In the genomic region with DNA sequence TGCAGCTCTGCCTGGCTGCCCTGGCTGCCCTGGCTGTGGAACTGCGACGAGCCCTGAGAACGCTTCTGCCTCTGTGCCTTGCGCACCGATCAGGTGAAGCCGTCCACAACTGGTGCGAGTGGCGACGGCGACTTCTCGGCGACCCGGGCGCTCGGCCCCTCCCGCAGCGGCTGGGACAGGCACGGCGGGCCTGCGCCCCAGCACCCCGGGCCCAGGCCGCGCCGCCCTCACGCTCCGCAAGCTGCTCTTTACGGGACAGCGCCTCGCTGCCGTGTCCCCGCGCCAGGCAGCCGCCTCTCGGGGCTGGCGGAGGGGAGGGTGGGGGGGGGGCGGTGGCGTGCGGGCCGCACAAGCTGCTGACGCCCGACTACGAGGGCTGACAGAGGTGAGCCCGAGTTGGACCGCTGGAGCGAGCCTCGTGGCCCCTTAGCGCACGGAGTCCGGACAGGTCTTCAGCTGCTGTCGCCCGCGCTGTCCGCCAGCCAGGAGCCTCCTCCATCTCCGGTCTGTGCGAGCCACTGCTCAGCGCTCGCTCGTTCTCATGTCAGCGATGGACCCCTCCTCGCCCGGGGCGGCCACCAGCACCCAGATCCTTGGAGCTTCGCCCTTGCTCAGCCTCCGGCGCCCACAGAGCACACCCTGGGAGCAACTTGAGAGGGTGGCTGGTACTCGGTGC, we compare ENCODE assay signal across 7 mouse cellular contexts. TPM values are rescaled to one million over a fixed set of nuclear protein-coding genes. Genes with fewer than 3 reads are reported as not detected.
DNase-seq lines count a peak whose midpoint lies in the region; ATAC-seq and TF ChIP-seq lines count a peak whose summit lies in the region.

No protein-coding gene starts in this region.

- WGBS in forebrain, embryonic 12.5 days: 1% methylated on average over 56 of the region's 66 CpGs
- WGBS in hindbrain, embryonic 10.5 days: under 1% methylated on average over 66 of the region's 66 CpGs
- under 1% methylated on average over 62 of the region's 66 CpGs for WGBS in limb, embryonic 15.5 days
- WGBS in midbrain, postnatal 0 days: under 1% methylated on average over 50 of the region's 66 CpGs

- TF ChIP-seq CTCF in midbrain, postnatal 0 days (IDR thresholded peaks at IDR 0.05): no peak

- peak overlapping the region; percentile 95 for H3K4me2 ChIP-seq in forebrain, embryonic 12.5 days
- peak overlapping the region; percentile 97 for H3K4me2 ChIP-seq in limb, embryonic 15.5 days
- H3K4me2 ChIP-seq in midbrain, postnatal 0 days (ENCODE audit: low read depth, low read length, poor library complexity, severe bottlenecking): peak overlapping the region; percentile 93

- no peaks in the 10 kb centered on the region for H3K36me3 ChIP-seq in forebrain, embryonic 12.5 days (replicated peaks)
- no peaks in the 10 kb centered on the region for H3K36me3 ChIP-seq in hindbrain, embryonic 10.5 days
- no peaks in the 10 kb centered on the region for H3K36me3 ChIP-seq in limb, embryonic 15.5 days
- H3K36me3 ChIP-seq in midbrain, postnatal 0 days (ENCODE audit: insufficient read depth, low read length): no peaks in the 10 kb centered on the region

- H3K27ac ChIP-seq in forebrain, embryonic 12.5 days: no peak overlapping the region
- peak overlapping the region; percentile 85 for H3K27ac ChIP-seq in hindbrain, embryonic 10.5 days
- no peak overlapping the region for H3K27ac ChIP-seq in limb, embryonic 15.5 days
- H3K27ac ChIP-seq in midbrain, postnatal 0 days (ENCODE audit: low read depth, low read length): no peak overlapping the region

- DNase-seq in ES-CJ7 (ENCODE audit: low read depth, low spot score) (peak; percentile 50), ZHBTc4 (ENCODE audit: low read depth, low spot score) (peak; percentile 77)
- DNase-seq in hindbrain, embryonic 10.5 days (ENCODE audit: low spot score): peak; percentile 73
- DNase-seq in midbrain, postnatal 0 days (ENCODE audit: low spot score): peak; percentile 25
- no peak for DNase-seq in frontal cortex, postnatal 25 days (ENCODE audit: low spot score in 2 of 2)

- H3K4me1 ChIP-seq in forebrain, embryonic 12.5 days: no peaks in the 10 kb centered on the region; the same call in 1 of the 2 replicates
- H3K4me1 ChIP-seq in hindbrain, embryonic 10.5 days (replicated peaks): peaks cover 16% of the 10 kb centered on the region
- H3K4me1 ChIP-seq in limb, embryonic 15.5 days: peaks cover 3% of the 10 kb centered on the region; the same call in 1 of the 2 replicates
- no peaks in the 10 kb centered on the region for H3K4me1 ChIP-seq in midbrain, postnatal 0 days (ENCODE audit: insufficient read depth, low read length)

- no peaks in the 10 kb centered on the region for H3K9me3 ChIP-seq in forebrain, embryonic 12.5 days
- no peaks in the 10 kb centered on the region for H3K9me3 ChIP-seq in hindbrain, embryonic 10.5 days
- no peaks in the 10 kb centered on the region for H3K9me3 ChIP-seq in limb, embryonic 15.5 days
- H3K9me3 ChIP-seq in midbrain, postnatal 0 days (ENCODE audit: low read length): no peaks in the 10 kb centered on the region

- peak; percentile 93 for ATAC-seq in forebrain, embryonic 12.5 days (ENCODE audit: low FRiP score)
- ATAC-seq in limb, embryonic 15.5 days (ENCODE audit: insufficient number of reproducible peaks, low FRiP score, low TSS enrichment, low read depth): peak; percentile 69; the same call in 1 of the 2 replicates
- ATAC-seq in midbrain, postnatal 0 days (ENCODE audit: low FRiP score): peak; percentile 88

- peak overlapping the region; percentile 60 for H3K4me3 ChIP-seq in forebrain, embryonic 12.5 days (replicated peaks)
- H3K4me3 ChIP-seq in hindbrain, embryonic 10.5 days: peak overlapping the region; percentile 77
- peak overlapping the region; percentile 54 for H3K4me3 ChIP-seq in limb, embryonic 15.5 days
- H3K4me3 ChIP-seq in midbrain, postnatal 0 days (ENCODE audit: low read depth, low read length): peak overlapping the region; percentile 69

- peak overlapping the region; percentile 69 for H3K9ac ChIP-seq in forebrain, embryonic 12.5 days
- peak overlapping the region; percentile 42; the same call in 1 of the 2 replicates for H3K9ac ChIP-seq in limb, embryonic 15.5 days
- peak overlapping the region; percentile 72 for H3K9ac ChIP-seq in midbrain, postnatal 0 days (replicated peaks; ENCODE audit: low read length, poor library complexity, severe bottlenecking)

- H3K27me3 ChIP-seq in forebrain, embryonic 12.5 days: peaks cover 17% of the 10 kb centered on the region; the same call in 1 of the 2 replicates
- H3K27me3 ChIP-seq in hindbrain, embryonic 10.5 days (ENCODE audit: insufficient read depth, poor library complexity, severe bottlenecking): peaks cover 40% of the 10 kb centered on the region
- H3K27me3 ChIP-seq in limb, embryonic 15.5 days: peaks cover 7% of the 10 kb centered on the region
- no peaks in the 10 kb centered on the region for H3K27me3 ChIP-seq in midbrain, postnatal 0 days (ENCODE audit: insufficient read depth, low read length)

RNA-seq across cellular contexts. Expression of a gene that starts 16.5 kb away (rescaled TPM):
- polyA plus RNA-seq in forebrain, embryonic 12.5 days (2016; fragmentation: Nextera tagmentation; extraction: Ambion mirVana): 32.1 and 38.2 TPM in 2 replicates
- polyA plus RNA-seq in hindbrain, embryonic 10.5 days (2016; fragmentation: Nextera tagmentation; extraction: Ambion mirVana): 22.5 and 25.8 TPM in 2 replicates
- 15.6 and 18.2 TPM in 2 replicates for polyA plus RNA-seq in limb, embryonic 15.5 days (2015; fragmentation: Nextera tagmentation; extraction: Ambion mirVana)
- 31.3 and 49.1 TPM in 2 replicates for total RNA-seq in midbrain, postnatal 0 days (2014; rRNA removed)
- polyA plus RNA-seq in midbrain, postnatal 0 days (2015; fragmentation: Nextera tagmentation; extraction: Ambion mirVana): 6.6 and 10.6 TPM in 2 replicates

Comparison
In these comparisons a context has a peak if more than half of its experiments do, and no peak if none do; other contexts are left out.
1. DNase-seq: peak in ES-CJ7 (single experiment), ZHBTc4 (single experiment), hindbrain, embryonic 10.5 days (single experiment) and midbrain, postnatal 0 days (single experiment); none in frontal cortex, postnatal 25 days (0 of 2).
2. Peak in every context shown above with its lines, with median percentiles within 50 percentile points of each other: ATAC-seq, H3K4me2 ChIP-seq, H3K4me3 ChIP-seq and H3K9ac ChIP-seq.